Mouse (Mus musculus): ENCODE results near the gene Prss53. TPM values are rescaled to one million over a fixed set of nuclear protein-coding genes. Genes with fewer than 3 reads are reported as not detected.
A peak's percentile ranks its signal among the peaks of the same experiment; 100 is the strongest.

Gene Prss53
- total and polyA plus RNA-seq, 3 experiments: 0.38 to 0.76 TPM; not detected in 1

- TF ChIP-seq GATA1 (IDR thresholded peaks at IDR 0.05; ENCODE audit: borderline replicate concordance, low read length): no peak
- TF ChIP-seq GATA2 (IDR thresholded peaks at IDR 0.05; ENCODE audit: borderline replicate concordance, low read depth, low read length): no peak
- TF ChIP-seq CTCF (IDR thresholded peaks at IDR 0.05; ENCODE audit: low read depth, low read length): no peak
- no peak for TF ChIP-seq TAL1 (conservative IDR thresholded peaks at IDR 0.05; ENCODE audit: low read depth, low read length)
- no peak for TF ChIP-seq POLR2AphosphoS5 (IDR thresholded peaks at IDR 0.05; ENCODE audit: insufficient replicate concordance, low read depth, low read length)
- H3K4me1 ChIP-seq (ENCODE audit: insufficient read depth, low read depth, low read length): peaks cover 23% of the 10 kb centered on the region
- no peaks in the 10 kb centered on the region for H3K9me3 ChIP-seq (replicated peaks)
- ATAC-seq (ENCODE audit: extremely low read depth, insufficient number of reproducible peaks, low FRiP score, poor library complexity, severe bottlenecking) (no peak), DNase-seq (ENCODE audit: low spot score) (no peak)
- peaks cover 94% of the 10 kb centered on the region for H3K36me3 ChIP-seq (replicated peaks)
- no peaks in the 10 kb centered on the region for H3K27me3 ChIP-seq (ENCODE audit: insufficient read depth, low read length)
- no peak overlapping the region for H3K4me3 ChIP-seq (ENCODE audit: low read depth, low read length)
Observed at GRCm38 (mm10) chr7:127919290-127919689, 28.5 kb upstream of the Prss53 start.

GRCm38 (mm10) chr7:127918203-127918602 lies 27.4 kb upstream of the Prss53 start:
- H3K36me3 ChIP-seq (replicated peaks): peaks cover 84% of the 10 kb centered on the region
- ATAC-seq (ENCODE audit: extremely low read depth, insufficient number of reproducible peaks, low FRiP score, poor library complexity, severe bottlenecking) (no peak), DNase-seq (ENCODE audit: low spot score) (no peak)
- no peak for TF ChIP-seq POLR2AphosphoS5 (IDR thresholded peaks at IDR 0.05; ENCODE audit: insufficient replicate concordance, low read depth, low read length)
- peak; percentile 42; the same call in 1 of the 2 replicates for TF ChIP-seq CTCF (IDR thresholded peaks at IDR 0.05; ENCODE audit: low read depth, low read length)
- TF ChIP-seq TAL1 (conservative IDR thresholded peaks at IDR 0.05; ENCODE audit: low read depth, low read length): no peak
- TF ChIP-seq GATA1 (IDR thresholded peaks at IDR 0.05; ENCODE audit: borderline replicate concordance, low read length): no peak
- TF ChIP-seq GATA2 (IDR thresholded peaks at IDR 0.05; ENCODE audit: borderline replicate concordance, low read depth, low read length): no peak
- H3K9me3 ChIP-seq (replicated peaks): no peaks in the 10 kb centered on the region
- H3K4me1 ChIP-seq (ENCODE audit: insufficient read depth, low read depth, low read length): peaks cover 27% of the 10 kb centered on the region
- H3K27me3 ChIP-seq (ENCODE audit: insufficient read depth, low read length): no peaks in the 10 kb centered on the region
- no peak overlapping the region for H3K4me3 ChIP-seq (ENCODE audit: low read depth, low read length)

DNA sequence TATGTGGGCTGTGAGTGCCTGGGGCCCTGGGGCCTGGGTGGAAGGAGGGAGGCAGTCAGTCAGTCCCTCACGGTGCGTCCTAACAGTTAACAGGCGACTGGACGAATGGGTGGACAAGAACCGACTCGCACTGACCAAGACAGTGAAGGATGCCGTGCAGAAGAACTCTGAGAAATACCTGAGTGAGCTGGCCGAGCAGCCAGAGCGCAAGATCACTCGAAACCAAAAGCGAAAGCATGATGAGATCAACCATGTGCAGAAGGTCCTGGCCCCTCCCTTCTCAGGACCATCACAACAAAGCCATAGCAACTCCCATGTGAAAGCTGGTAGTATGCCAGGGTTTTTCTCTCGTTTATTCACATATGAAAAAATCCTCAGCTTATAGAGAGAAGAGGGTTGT lies 24.5 kb upstream of the Prss53 start:
- Histone ChIP-seq H3K4me3 (ENCODE audit: low read depth, low read length) (no peak overlapping the region), H3K27me3 (ENCODE audit: insufficient read depth, low read length) (no peaks in the 10 kb centered on the region), H3K36me3 (replicated peaks) (peaks cover 63% of the 10 kb centered on the region), H3K9me3 (replicated peaks) (no peaks in the 10 kb centered on the region), H3K4me1 (ENCODE audit: insufficient read depth, low read depth, low read length) (peaks cover 24% of the 10 kb centered on the region)
- DNase-seq (ENCODE audit: low spot score) (no peak), ATAC-seq (ENCODE audit: extremely low read depth, insufficient number of reproducible peaks, low FRiP score, poor library complexity, severe bottlenecking) (no peak)
- no peak for TF ChIP-seq GATA2 (IDR thresholded peaks at IDR 0.05; ENCODE audit: borderline replicate concordance, low read depth, low read length)
- no peak for TF ChIP-seq POLR2AphosphoS5 (IDR thresholded peaks at IDR 0.05; ENCODE audit: insufficient replicate concordance, low read depth, low read length)
- TF ChIP-seq CTCF (IDR thresholded peaks at IDR 0.05; ENCODE audit: low read depth, low read length): no peak
- TF ChIP-seq TAL1 (conservative IDR thresholded peaks at IDR 0.05; ENCODE audit: low read depth, low read length): no peak

DNA sequence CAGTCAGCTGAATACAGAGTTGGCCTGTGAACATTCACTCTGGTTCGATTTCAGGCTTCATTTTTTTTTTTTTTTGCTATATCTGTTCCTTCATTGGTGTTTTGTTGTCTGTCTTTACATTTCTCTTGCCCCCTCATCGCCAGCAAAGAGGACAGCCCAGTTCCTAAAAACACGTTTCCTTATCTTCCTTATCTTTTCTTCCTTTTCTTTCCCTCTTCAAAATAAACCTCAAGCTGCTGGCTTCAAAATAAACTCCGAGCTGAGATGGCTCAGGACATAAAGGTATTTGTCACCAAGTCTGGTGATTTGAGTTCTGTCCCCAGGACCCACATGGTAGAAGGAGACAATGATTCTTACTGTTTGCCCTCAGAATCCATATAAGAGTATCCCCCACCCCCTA lies 22.2 kb upstream of the Prss53 start:
- H3K4me1 ChIP-seq (ENCODE audit: insufficient read depth, low read depth, low read length): peaks cover 23% of the 10 kb centered on the region
- ATAC-seq (ENCODE audit: extremely low read depth, insufficient number of reproducible peaks, low FRiP score, poor library complexity, severe bottlenecking) (no peak), DNase-seq (ENCODE audit: low spot score) (no peak)
- TF ChIP-seq POLR2AphosphoS5 (IDR thresholded peaks at IDR 0.05; ENCODE audit: insufficient replicate concordance, low read depth, low read length) (no peak), CTCF (IDR thresholded peaks at IDR 0.05; ENCODE audit: low read depth, low read length) (no peak), TAL1 (conservative IDR thresholded peaks at IDR 0.05; ENCODE audit: low read depth, low read length) (no peak), GATA2 (IDR thresholded peaks at IDR 0.05; ENCODE audit: borderline replicate concordance, low read depth, low read length) (no peak), GATA1 (IDR thresholded peaks at IDR 0.05; ENCODE audit: borderline replicate concordance, low read length) (no peak)
- H3K27me3 ChIP-seq (ENCODE audit: insufficient read depth, low read length): no peaks in the 10 kb centered on the region
- H3K9me3 ChIP-seq (replicated peaks): no peaks in the 10 kb centered on the region
- peak overlapping the region; percentile 87 for H3K4me3 ChIP-seq (ENCODE audit: low read depth, low read length)
- H3K36me3 ChIP-seq (replicated peaks): peaks cover 63% of the 10 kb centered on the region

DNA sequence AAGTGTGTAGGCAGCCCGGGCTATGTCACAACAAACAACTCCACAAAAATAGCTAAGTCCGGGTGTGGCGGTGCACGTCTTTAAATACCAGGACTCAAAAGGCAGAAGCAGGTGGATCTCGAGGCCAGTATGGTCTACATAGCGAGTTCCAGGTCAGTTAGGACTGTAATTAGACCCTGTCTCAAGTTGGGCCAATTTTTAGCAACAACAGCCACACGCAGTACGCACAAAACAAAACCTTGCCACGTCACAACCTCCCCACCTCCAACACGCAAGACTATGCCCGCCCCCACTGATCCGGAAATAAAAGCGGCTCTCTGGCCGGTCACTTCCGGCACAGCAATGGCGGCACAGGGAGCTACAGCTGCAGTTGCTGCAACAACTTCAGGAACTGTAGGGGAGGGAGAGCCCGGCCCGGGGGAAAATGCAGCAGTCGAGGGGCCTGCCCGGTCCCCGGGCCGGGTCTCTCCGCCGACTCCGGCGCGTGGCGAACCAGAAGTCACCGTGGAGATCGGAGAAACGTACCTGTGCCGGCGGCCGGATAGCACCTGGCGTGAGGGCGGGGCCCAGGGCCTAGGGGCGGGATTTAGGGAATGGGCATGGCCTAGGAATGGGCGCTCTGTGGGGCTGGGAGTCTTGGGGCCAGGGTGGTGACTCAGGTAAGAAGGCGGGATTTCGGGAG lies 21.6 kb upstream of the Prss53 start, which contains the start of gene Kat8:
TSS of gene Kat8 (plus strand) at position 327 of the 682 bp plus-strand sequence.
- Histone ChIP-seq H3K9me3 (replicated peaks) (no peaks in the 10 kb centered on the region), H3K4me3 (ENCODE audit: low read depth, low read length) (peak within 1 kb of the TSS; percentile 87), H3K27me3 (ENCODE audit: insufficient read depth, low read length) (no peaks in the 10 kb centered on the region), H3K4me1 (ENCODE audit: insufficient read depth, low read depth, low read length) (peaks cover 21% of the 10 kb centered on the region), H3K36me3 (replicated peaks) (peaks cover 63% of the 10 kb centered on the region)
- DNase-seq (ENCODE audit: low spot score) (peak; percentile 83), ATAC-seq (ENCODE audit: extremely low read depth, insufficient number of reproducible peaks, low FRiP score, poor library complexity, severe bottlenecking) (peak; percentile 86)
- TF ChIP-seq TAL1 (conservative IDR thresholded peaks at IDR 0.05; ENCODE audit: low read depth, low read length) (no peak), GATA1 (IDR thresholded peaks at IDR 0.05; ENCODE audit: borderline replicate concordance, low read length) (no peak), GATA2 (IDR thresholded peaks at IDR 0.05; ENCODE audit: borderline replicate concordance, low read depth, low read length) (no peak), POLR2AphosphoS5 (IDR thresholded peaks at IDR 0.05; ENCODE audit: insufficient replicate concordance, low read depth, low read length) (no peak), CTCF (IDR thresholded peaks at IDR 0.05; ENCODE audit: low read depth, low read length) (no peak)

- peaks cover 62% of the 10 kb centered on the region for H3K36me3 ChIP-seq (replicated peaks)
- peaks cover 41% of the 10 kb centered on the region for H3K4me1 ChIP-seq (ENCODE audit: insufficient read depth, low read depth, low read length)
- no peak overlapping the region for H3K4me3 ChIP-seq (ENCODE audit: low read depth, low read length)
- H3K9me3 ChIP-seq (replicated peaks): no peaks in the 10 kb centered on the region
- H3K27me3 ChIP-seq (ENCODE audit: insufficient read depth, low read length): no peaks in the 10 kb centered on the region
- ATAC-seq (ENCODE audit: extremely low read depth, insufficient number of reproducible peaks, low FRiP score, poor library complexity, severe bottlenecking): no peak
- no peak for DNase-seq (ENCODE audit: low spot score)
- TF ChIP-seq CTCF (IDR thresholded peaks at IDR 0.05; ENCODE audit: low read depth, low read length): no peak
- no peak for TF ChIP-seq POLR2AphosphoS5 (IDR thresholded peaks at IDR 0.05; ENCODE audit: insufficient replicate concordance, low read depth, low read length)
- no peak for TF ChIP-seq TAL1 (conservative IDR thresholded peaks at IDR 0.05; ENCODE audit: low read depth, low read length)
- TF ChIP-seq GATA2 (IDR thresholded peaks at IDR 0.05; ENCODE audit: borderline replicate concordance, low read depth, low read length): no peak
- no peak for TF ChIP-seq GATA1 (IDR thresholded peaks at IDR 0.05; ENCODE audit: borderline replicate concordance, low read length)
Observed at GRCm38 (mm10) chr7:127908656-127909055, 17.9 kb upstream of the Prss53 start.
